Mouse (Mus musculus) hindbrain, embryonic 14.5 days (tissue): ENCODE data around the gene Mrtfa. TPM values are rescaled to one million over a fixed set of nuclear protein-coding genes. Genes with fewer than 3 reads are reported as not detected.

Experiments used
- ATAC-seq: fragments of 200-750 bp; cut with Nextera tagmentation; 2 replicates; pipeline ENCODE4 v1.8.0; 2017; ENCODE audit warnings: moderate number of reproducible peaks, mild to moderate bottlenecking, moderate TSS enrichment, moderate library complexity; ENCODE audit not compliant: low FRiP score
- DNase-seq: peaks from one replicate; pipeline ENCODE4 v3.0.0-alpha.2; 2015; ENCODE audit warnings: low spot score
- H3K27ac ChIP-seq: fragments of 300-500 bp; sonication (generic); 2 replicates; pipeline ENCODE4 v1.5.1; 2014; ENCODE audit warnings: mild to moderate bottlenecking, moderate library complexity
- H3K27me3 ChIP-seq: fragments of 300-500 bp; sonication (generic); 2 replicates; pipeline ENCODE4 v1.6.1; 2014; ENCODE audit warnings: mild to moderate bottlenecking, low read length, mixed read lengths; ENCODE audit not compliant: control insufficient read depth, insufficient read depth
- H3K36me3 ChIP-seq: fragments of 300-500 bp; sonication (generic); replicated peaks from 2 replicates; pipeline ENCODE4 v1.6.1; 2014; ENCODE audit not compliant: control insufficient read depth, insufficient read depth
- H3K4me1 ChIP-seq: fragments of 300-500 bp; sonication (generic); replicated peaks from 2 replicates; pipeline ENCODE4 v1.6.1; 2014; ENCODE audit warnings: antibody characterized with exemption, low read length, mixed read lengths; ENCODE audit not compliant: control insufficient read depth, insufficient read depth
- H3K4me2 ChIP-seq: fragments of 300-500 bp; sonication (generic); replicated peaks from 2 replicates; pipeline ENCODE4 v1.6.1; 2014; ENCODE audit warnings: mild to moderate bottlenecking, moderate library complexity
- H3K4me3 ChIP-seq: fragments of 300-500 bp; sonication (generic); replicated peaks from 2 replicates; pipeline ENCODE4 v1.5.1; 2014; ENCODE audit warnings: mild to moderate bottlenecking, low read length
- H3K9ac ChIP-seq: fragments of 300-500 bp; sonication (generic); 2 replicates; pipeline ENCODE4 v1.6.1; 2014
- H3K9me3 ChIP-seq: fragments of 300-500 bp; sonication (generic); 2 replicates; pipeline ENCODE4 v1.6.1; 2016; ENCODE audit warnings: low read length; ENCODE audit not compliant: control insufficient read depth
- WGBS: fragments of 180-500 bp; shearing (Covaris S2); extraction: QIAGEN DNeasy Blood & Tissue Kit; methylation state at CpG from one replicate; pipeline ENCODE4 v1.1.7; 2014; 5-methylcytosine and 5-hydroxymethylcytosine counted together
- polyA plus RNA-seq: library from polyadenylated mRNA; unstranded; fragments of >200 nt; fragmentation: Nextera tagmentation; extraction: Ambion mirVana; gene quantifications from 2 replicates; pipeline ENCODE4 v1.2.1, GENCODE M21; 2014

The Mrtfa gene
- polyA plus RNA-seq, 1 experiment from 2014 or later, result 31.5 TPM

- Histone ChIP-seq H3K4me2 (no peak overlapping the region), H3K4me3 (no peak overlapping the region), H3K36me3 (peaks cover 99% of the 10 kb centered on the region), H3K9ac (no peak overlapping the region), H3K4me1 (no peaks in the 10 kb centered on the region), H3K27me3 (no peaks in the 10 kb centered on the region), H3K9me3 (no peaks in the 10 kb centered on the region), H3K27ac (no peak overlapping the region)
- DNase-seq (no peak), ATAC-seq (no peak)
- WGBS, result 88% methylated on average over 5 of the region's 5 CpGs
These were observed 175.4 kb downstream of the Mrtfa start for GRCm38 (mm10) chr15:81015068-81015744.

- Histone ChIP-seq H3K36me3 (peaks cover 95% of the 10 kb centered on the region), H3K27ac (no peak overlapping the region), H3K4me1 (no peaks in the 10 kb centered on the region), H3K4me3 (no peak overlapping the region), H3K27me3 (no peaks in the 10 kb centered on the region), H3K9ac (no peak overlapping the region), H3K9me3 (no peaks in the 10 kb centered on the region), H3K4me2 (no peak overlapping the region)
- WGBS, result 85% methylated on average over 7 of the region's 7 CpGs
- DNase-seq, result no peak
- no peak for ATAC-seq
These were observed 177.4 kb downstream of the Mrtfa start for GRCm38 (mm10) chr15:81013186-81013585.

GRCm38 (mm10) chr15:81012359-81012758, 178.2 kb downstream of the Mrtfa start:
- DNase-seq (no peak), ATAC-seq (no peak)
- no peak overlapping the region for H3K4me3 ChIP-seq
- no peaks in the 10 kb centered on the region for H3K4me1 ChIP-seq
- no peak overlapping the region for H3K4me2 ChIP-seq
- no peak overlapping the region for H3K27ac ChIP-seq
- 92% methylated on average over 4 of the region's 4 CpGs for WGBS
- no peak overlapping the region for H3K9ac ChIP-seq
- peaks cover 95% of the 10 kb centered on the region for H3K36me3 ChIP-seq
- no peaks in the 10 kb centered on the region for H3K9me3 ChIP-seq
- H3K27me3 ChIP-seq, result no peaks in the 10 kb centered on the region

- Histone ChIP-seq H3K4me3 (no peak overlapping the region), H3K27me3 (no peaks in the 10 kb centered on the region), H3K9me3 (no peaks in the 10 kb centered on the region), H3K36me3 (peaks cover 94% of the 10 kb centered on the region), H3K4me2 (no peak overlapping the region), H3K4me1 (no peaks in the 10 kb centered on the region), H3K27ac (no peak overlapping the region), H3K9ac (no peak overlapping the region)
- DNase-seq (no peak), ATAC-seq (no peak)
- WGBS, result 63% methylated on average over 3 of the region's 3 CpGs
These were observed 179.0 kb downstream of the Mrtfa start for GRCm38 (mm10) chr15:81011523-81011922.

GRCm38 (mm10) chr15:81010114-81010513, 180.4 kb downstream of the Mrtfa start:
- Histone ChIP-seq H3K4me3 (no peak overlapping the region), H3K27ac (no peak overlapping the region), H3K27me3 (no peaks in the 10 kb centered on the region), H3K4me2 (no peak overlapping the region), H3K9me3 (no peaks in the 10 kb centered on the region), H3K4me1 (no peaks in the 10 kb centered on the region), H3K36me3 (peaks cover 83% of the 10 kb centered on the region), H3K9ac (no peak overlapping the region)
- ATAC-seq (no peak), DNase-seq (no peak)
- WGBS, result 83% methylated on average over 7 of the region's 7 CpGs

GRCm38 (mm10) chr15:81008689-81009123, 181.9 kb downstream of the Mrtfa start:
- no peak for DNase-seq
- peaks cover 72% of the 10 kb centered on the region for H3K36me3 ChIP-seq

GRCm38 (mm10) chr15:81007905-81008304, 182.7 kb downstream of the Mrtfa start:
- no peak overlapping the region for H3K4me2 ChIP-seq
- 91% methylated on average over 8 of the region's 8 CpGs for WGBS
- H3K27ac ChIP-seq, result no peak overlapping the region
- H3K9me3 ChIP-seq, result no peaks in the 10 kb centered on the region
- peaks cover 72% of the 10 kb centered on the region for H3K36me3 ChIP-seq
- H3K9ac ChIP-seq, result no peak overlapping the region
- H3K27me3 ChIP-seq, result no peaks in the 10 kb centered on the region
- H3K4me1 ChIP-seq, result no peaks in the 10 kb centered on the region
- ATAC-seq (no peak), DNase-seq (no peak)
- H3K4me3 ChIP-seq, result no peak overlapping the region

More at GRCm38 (mm10) chr15:81008689-81009123, 181.9 kb downstream of the Mrtfa start:
- 59% methylated on average over 10 of the region's 10 CpGs for WGBS
- H3K9me3 ChIP-seq, result no peaks in the 10 kb centered on the region
- no peaks in the 10 kb centered on the region for H3K27me3 ChIP-seq
- no peaks in the 10 kb centered on the region for H3K4me1 ChIP-seq
- H3K27ac ChIP-seq, result no peak overlapping the region
- no peak overlapping the region for H3K4me2 ChIP-seq
- H3K4me3 ChIP-seq, result no peak overlapping the region
- ATAC-seq, result no peak
- H3K9ac ChIP-seq, result no peak overlapping the region

GRCm38 (mm10) chr15:81007339-81007738, 183.2 kb downstream of the Mrtfa start:
- ATAC-seq (no peak), DNase-seq (no peak)
- no peak overlapping the region for H3K27ac ChIP-seq
- H3K9ac ChIP-seq, result no peak overlapping the region
- no peaks in the 10 kb centered on the region for H3K27me3 ChIP-seq
- no peak overlapping the region for H3K4me3 ChIP-seq
- H3K36me3 ChIP-seq, result peaks cover 71% of the 10 kb centered on the region
- 96% methylated on average over 9 of the region's 9 CpGs for WGBS
- H3K4me1 ChIP-seq, result no peaks in the 10 kb centered on the region
- H3K4me2 ChIP-seq, result no peak overlapping the region
- no peaks in the 10 kb centered on the region for H3K9me3 ChIP-seq

GRCm38 (mm10) chr15:81006127-81006735, 184.3 kb downstream of the Mrtfa start:
- Histone ChIP-seq H3K9ac (no peak overlapping the region), H3K27me3 (no peaks in the 10 kb centered on the region), H3K9me3 (no peaks in the 10 kb centered on the region), H3K4me1 (no peaks in the 10 kb centered on the region), H3K36me3 (peaks cover 60% of the 10 kb centered on the region), H3K4me2 (no peak overlapping the region), H3K27ac (no peak overlapping the region), H3K4me3 (no peak overlapping the region)
- ATAC-seq (no peak), DNase-seq (no peak)
- 84% methylated on average over 10 of the region's 10 CpGs for WGBS
